Mouse (Mus musculus): ENCODE results near the gene Gsg1l.

DNA sequence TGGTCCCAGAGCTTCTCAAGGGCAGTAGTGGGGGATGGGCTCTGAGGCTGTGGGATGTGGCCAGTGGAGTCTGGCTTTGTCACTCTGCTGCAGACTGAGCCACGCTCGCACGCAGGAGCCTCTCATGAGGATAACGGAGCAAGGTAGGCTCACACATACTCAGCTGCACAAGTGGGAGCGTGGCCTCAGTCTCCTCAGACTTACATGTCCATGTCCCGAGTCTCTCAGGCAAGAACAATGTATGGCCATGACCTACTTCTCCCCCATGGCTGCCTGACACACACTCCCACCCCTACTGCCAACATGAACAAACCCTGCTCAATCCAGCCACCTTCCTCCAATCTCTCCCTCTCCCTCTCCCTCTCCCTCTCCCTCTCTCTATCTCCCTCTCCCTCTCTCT, 106.8 kb downstream of the Gsg1l start:
- TF ChIP-seq CTCF (IDR thresholded peaks at IDR 0.05; ENCODE audit: extremely low read depth, insufficient read length, insufficient replicate concordance, low read depth, low read length): no peak
- TF ChIP-seq POLR2A (IDR thresholded peaks at IDR 0.05; ENCODE audit: low read depth, low read length): no peak

All from small intestine, adult 2 months (tissue).